Mouse (Mus musculus): ENCODE results near the gene Timp4. TPM values are rescaled to one million over a fixed set of nuclear protein-coding genes. Genes with fewer than 3 reads are reported as not detected.
"Not testable (repeated sequence)": the region's sequence is repeated elsewhere in the genome, so short reads cannot be mapped to it uniquely, and the experiment has no call there.

Gene Timp4
- total and polyA plus RNA-seq, 3 experiments = 29.9 to 41.5 (median 37.7) TPM

DNA sequence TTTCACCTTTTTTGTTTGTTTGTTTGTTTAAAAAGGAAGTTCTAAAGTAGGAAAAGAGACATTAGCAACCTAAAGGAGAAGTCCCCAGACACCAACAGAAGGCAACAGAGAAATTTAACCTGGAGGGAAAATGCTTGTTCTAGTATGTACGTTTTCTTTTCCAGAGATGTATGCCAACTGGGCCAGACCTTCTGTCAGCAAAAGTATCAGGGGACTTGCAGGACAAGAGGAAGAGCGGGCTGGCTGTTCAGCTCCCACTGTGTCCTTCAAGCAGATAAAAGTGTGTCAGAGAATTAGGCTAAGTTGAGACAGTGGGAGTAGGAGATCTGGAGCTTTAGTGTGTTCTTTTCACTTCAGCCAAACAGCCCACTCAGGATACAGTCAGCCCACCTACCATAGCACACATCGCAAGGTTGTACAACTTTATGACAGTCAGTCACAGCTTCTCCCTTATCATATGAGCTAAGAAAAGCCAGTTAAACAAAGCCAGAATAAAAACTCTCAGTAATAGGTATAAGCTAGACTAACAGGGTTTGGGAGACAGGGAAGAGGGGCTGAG lies 6.4 kb downstream of the Timp4 start:
- Histone ChIP-seq H3K27ac (no peak overlapping the region), H3K4me3 (no peak overlapping the region), H3K27me3 (ENCODE audit: control insufficient read depth, insufficient read depth, low read length) (no peaks in the 10 kb centered on the region), H3K9ac (ENCODE audit: low read depth, low read length) (no peak overlapping the region), H3K36me3 (ENCODE audit: control insufficient read depth, insufficient read depth, low read length) (peaks cover 30% of the 10 kb centered on the region), H3K79me2 (replicated peaks; ENCODE audit: control insufficient read depth, insufficient read depth, low read length) (no peaks in the 10 kb centered on the region), H3K4me1 (ENCODE audit: control insufficient read depth, insufficient read depth, low read length) (peaks cover 15% of the 10 kb centered on the region)
- WGBS = 63% methylated on average over 3 of the region's 3 CpGs
- no peak for DNase-seq
- TF ChIP-seq EP300 (IDR thresholded peaks at IDR 0.05; ENCODE audit: insufficient read depth, low read depth, low read length) = no peak
- no peak for TF ChIP-seq CTCF (IDR thresholded peaks at IDR 0.05)
- no peak for TF ChIP-seq POLR2A (IDR thresholded peaks at IDR 0.05; ENCODE audit: insufficient read depth, low read depth, low read length)
- intact Hi-C loops (cut with DNase I) = no loop called here

DNA sequence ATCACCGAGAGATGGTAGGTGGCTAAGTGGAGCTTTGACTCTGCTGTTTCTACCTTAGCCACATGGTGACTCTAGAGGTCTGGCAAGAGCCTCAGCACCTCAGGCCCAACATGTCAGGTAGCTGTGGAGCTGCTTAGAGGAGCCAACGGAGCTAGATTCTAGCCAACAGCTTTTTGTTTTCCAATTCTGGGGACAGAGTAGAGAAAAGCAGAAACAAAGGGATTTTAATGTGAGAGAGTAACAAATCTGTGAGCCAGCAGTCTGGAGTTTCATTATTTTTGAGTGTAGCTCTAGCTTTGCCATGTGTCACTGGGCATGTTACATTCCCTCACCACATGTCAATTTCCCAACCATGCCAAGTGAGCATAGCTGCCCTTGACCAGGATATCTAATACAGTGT lies 7.8 kb downstream of the Timp4 start:
- DNase-seq = no peak
- Histone ChIP-seq H3K27ac (no peak overlapping the region), H3K4me1 (ENCODE audit: control insufficient read depth, insufficient read depth, low read length) (peaks cover 23% of the 10 kb centered on the region), H3K4me3 (no peak overlapping the region), H3K79me2 (replicated peaks; ENCODE audit: control insufficient read depth, insufficient read depth, low read length) (no peaks in the 10 kb centered on the region), H3K36me3 (ENCODE audit: control insufficient read depth, insufficient read depth, low read length) (peaks cover 34% of the 10 kb centered on the region), H3K27me3 (ENCODE audit: control insufficient read depth, insufficient read depth, low read length) (no peaks in the 10 kb centered on the region), H3K9ac (ENCODE audit: low read depth, low read length) (no peak overlapping the region)
- no peak for TF ChIP-seq POLR2A (IDR thresholded peaks at IDR 0.05; ENCODE audit: insufficient read depth, low read depth, low read length)
- WGBS = 74% methylated on average over 2 of the region's 2 CpGs
- intact Hi-C loops (cut with DNase I) = no loop called here

DNA sequence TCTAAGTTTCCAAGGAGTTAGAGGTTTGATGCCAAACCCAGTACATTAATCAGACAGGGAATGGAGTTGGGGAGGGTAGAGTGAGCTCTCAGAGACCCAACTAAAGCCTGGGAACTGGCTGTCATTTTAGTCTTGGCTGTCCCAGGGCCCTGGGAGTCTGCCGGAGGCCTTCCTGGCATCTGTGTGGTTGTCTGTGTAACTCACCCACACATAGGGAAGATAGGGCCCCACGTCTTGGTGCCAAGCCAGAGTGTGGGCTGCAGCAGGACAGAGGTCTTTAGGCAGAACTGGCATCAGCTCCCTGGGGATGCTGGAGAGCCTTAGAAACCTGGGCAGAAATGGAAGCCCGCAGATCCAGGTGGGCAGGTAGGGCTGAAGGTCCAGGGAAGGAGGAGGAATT lies 10.1 kb downstream of the Timp4 start:
- no peaks in the 10 kb centered on the region for H3K79me2 ChIP-seq (replicated peaks; ENCODE audit: control insufficient read depth, insufficient read depth, low read length)
- no peak for DNase-seq
- 59% methylated on average over 3 of the region's 3 CpGs for WGBS
- H3K27me3 ChIP-seq (ENCODE audit: control insufficient read depth, insufficient read depth, low read length) = no peaks in the 10 kb centered on the region
- H3K27ac ChIP-seq = peak overlapping the region; percentile 79
- H3K4me1 ChIP-seq (ENCODE audit: control insufficient read depth, insufficient read depth, low read length) = peaks cover 37% of the 10 kb centered on the region
- peaks cover 38% of the 10 kb centered on the region for H3K36me3 ChIP-seq (ENCODE audit: control insufficient read depth, insufficient read depth, low read length)
- TF ChIP-seq POLR2A (IDR thresholded peaks at IDR 0.05; ENCODE audit: insufficient read depth, low read depth, low read length) = peak; percentile 9; the same call in 1 of the 2 replicates
- no peak for TF ChIP-seq CTCF (IDR thresholded peaks at IDR 0.05)
- no peak overlapping the region for H3K4me3 ChIP-seq
- intact Hi-C loops (cut with DNase I) = no loop called here
- peak overlapping the region; percentile 28 for H3K9ac ChIP-seq (ENCODE audit: low read depth, low read length)

DNA sequence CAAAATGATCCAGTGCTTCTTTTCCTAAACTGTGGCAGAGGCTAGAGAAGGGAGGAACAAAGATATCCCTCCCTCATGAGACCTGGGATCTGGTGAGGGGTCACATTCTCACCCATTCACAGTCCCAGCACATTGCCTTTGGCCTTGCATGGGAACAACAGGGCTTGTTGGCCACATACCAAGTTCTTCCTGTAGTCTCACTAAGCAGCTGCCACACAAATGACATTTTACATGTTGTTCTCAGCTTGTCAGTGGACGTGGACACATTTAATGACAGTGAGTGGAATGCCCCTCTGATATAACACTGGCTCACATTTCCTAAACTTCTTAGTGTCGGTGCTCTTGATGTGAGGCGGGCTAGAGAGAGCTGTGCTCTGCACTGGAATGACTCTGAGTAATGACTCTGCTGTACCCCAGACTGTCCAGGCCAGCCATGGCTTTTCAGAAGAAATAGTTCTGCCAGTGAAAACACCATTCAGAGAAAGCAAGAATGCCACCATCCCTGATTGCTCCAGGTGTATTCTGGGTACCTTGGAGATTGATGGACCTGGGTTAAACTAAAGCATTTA lies 10.8 kb downstream of the Timp4 start:
- 33% methylated on average over 3 of the region's 3 CpGs for WGBS
- Histone ChIP-seq H3K27me3 (ENCODE audit: control insufficient read depth, insufficient read depth, low read length) (no peaks in the 10 kb centered on the region), H3K4me3 (peak overlapping the region; percentile 15; the same call in 1 of the 2 replicates), H3K4me1 (ENCODE audit: control insufficient read depth, insufficient read depth, low read length) (peaks cover 36% of the 10 kb centered on the region), H3K9ac (ENCODE audit: low read depth, low read length) (peak overlapping the region; percentile 21), H3K79me2 (replicated peaks; ENCODE audit: control insufficient read depth, insufficient read depth, low read length) (no peaks in the 10 kb centered on the region), H3K36me3 (ENCODE audit: control insufficient read depth, insufficient read depth, low read length) (peaks cover 36% of the 10 kb centered on the region), H3K27ac (peak overlapping the region; percentile 79)
- no peak for DNase-seq
- intact Hi-C loops (cut with DNase I) = no loop called here
- TF ChIP-seq EP300 (IDR thresholded peaks at IDR 0.05; ENCODE audit: insufficient read depth, low read depth, low read length) = 0 out of 2 replicates have a peak, but pooled peaks have one; percentile 17
- no peak for TF ChIP-seq POLR2A (IDR thresholded peaks at IDR 0.05; ENCODE audit: insufficient read depth, low read depth, low read length)

DNA sequence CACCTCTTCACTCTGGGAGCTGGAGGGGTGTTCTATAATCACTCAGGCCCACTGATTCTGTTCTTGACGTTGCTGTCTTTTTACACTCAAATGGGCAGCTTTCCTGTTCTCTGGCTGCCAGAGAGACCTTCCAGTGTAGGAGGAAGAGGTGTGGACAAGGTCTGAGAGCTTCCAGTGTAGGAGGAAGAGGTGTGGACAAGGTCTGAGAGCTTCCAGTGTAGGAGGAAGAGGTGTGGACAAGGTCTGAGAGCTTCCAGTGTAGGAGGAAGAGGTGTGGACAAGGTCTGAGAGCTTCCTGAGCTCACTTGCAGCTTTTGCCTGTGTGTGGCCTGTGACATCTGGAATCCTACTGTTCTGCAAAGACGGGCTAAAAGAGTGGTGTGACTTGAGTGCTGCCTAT lies 11.6 kb downstream of the Timp4 start:
- TF ChIP-seq POLR2A (IDR thresholded peaks at IDR 0.05; ENCODE audit: insufficient read depth, low read depth, low read length) (peak; percentile 94), EP300 (IDR thresholded peaks at IDR 0.05; ENCODE audit: insufficient read depth, low read depth, low read length) (peak; percentile 97)
- 14% methylated on average over 2 of the region's 2 CpGs for WGBS
- Histone ChIP-seq H3K4me3 (peak overlapping the region; percentile 15; the same call in 1 of the 2 replicates), H3K9ac (ENCODE audit: low read depth, low read length) (peak overlapping the region; percentile 66), H3K27ac (peak overlapping the region; percentile 89), H3K4me1 (ENCODE audit: control insufficient read depth, insufficient read depth, low read length) (peaks cover 34% of the 10 kb centered on the region), H3K36me3 (ENCODE audit: control insufficient read depth, insufficient read depth, low read length) (peaks cover 36% of the 10 kb centered on the region)
- not testable (repeated sequence) for H3K27me3 ChIP-seq (ENCODE audit: control insufficient read depth, insufficient read depth, low read length); H3K79me2 ChIP-seq (replicated peaks; ENCODE audit: control insufficient read depth, insufficient read depth, low read length)
- peak in 1 of 2 experiments; percentile 33 for DNase-seq
- intact Hi-C loops (cut with DNase I) = loop anchor here (1.0 kb wide), 1 partner anchor 9 kb away; no protein-coding TSS in a partner anchor

DNA sequence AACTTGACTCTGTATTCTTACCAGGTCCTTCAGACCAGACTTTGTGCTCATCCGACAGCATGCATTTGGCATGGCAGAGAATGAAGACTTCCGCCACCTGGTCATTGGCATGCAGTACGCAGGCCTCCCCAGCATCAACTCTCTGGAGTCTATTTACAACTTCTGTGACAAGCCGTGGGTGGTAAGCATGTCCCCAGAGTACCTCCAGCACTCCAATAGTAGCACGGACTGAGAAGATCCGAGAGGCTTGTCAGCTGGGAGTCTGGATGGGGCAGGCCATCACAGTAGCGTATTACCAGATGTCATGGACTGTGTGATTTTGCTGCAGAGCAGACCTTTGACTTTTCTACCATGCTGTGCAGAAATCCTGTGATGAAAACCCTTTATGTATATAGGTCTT lies 12.7 kb downstream of the Timp4 start:
- peak overlapping the region; percentile 89 for H3K27ac ChIP-seq
- no peaks in the 10 kb centered on the region for H3K79me2 ChIP-seq (replicated peaks; ENCODE audit: control insufficient read depth, insufficient read depth, low read length)
- no peak overlapping the region for H3K4me3 ChIP-seq
- TF ChIP-seq CTCF (IDR thresholded peaks at IDR 0.05) (no peak), POLR2A (IDR thresholded peaks at IDR 0.05; ENCODE audit: insufficient read depth, low read depth, low read length) (no peak), EP300 (IDR thresholded peaks at IDR 0.05; ENCODE audit: insufficient read depth, low read depth, low read length) (no peak)
- no peak for DNase-seq
- H3K36me3 ChIP-seq (ENCODE audit: control insufficient read depth, insufficient read depth, low read length) = peaks cover 32% of the 10 kb centered on the region
- intact Hi-C loops (cut with DNase I) = loop anchor here (10.0 kb wide), 1 partner anchor 765 kb away; no protein-coding TSS in a partner anchor
- 0 out of 2 replicates have a peak overlapping the region, but pooled peaks have one; percentile 22 for H3K9ac ChIP-seq (ENCODE audit: low read depth, low read length)
- H3K4me1 ChIP-seq (ENCODE audit: control insufficient read depth, insufficient read depth, low read length) = peaks cover 34% of the 10 kb centered on the region
- 76% methylated on average over 7 of the region's 7 CpGs for WGBS
- no peaks in the 10 kb centered on the region for H3K27me3 ChIP-seq (ENCODE audit: control insufficient read depth, insufficient read depth, low read length)

Measured in heart, adult 2 months (tissue).